Mouse (Mus musculus): ENCODE data around the gene Pip5k1a.
A peak's percentile ranks its signal among the peaks of the same experiment; 100 is the strongest.
"Not testable (repeated sequence)": the region's sequence is repeated elsewhere in the genome, so short reads cannot be mapped to it uniquely, and the experiment has no call there.

Pip5k1a gene

GRCm38 (mm10) chr3:95106338-95107117 is at the start of gene Pip5k1a:
Gene Pip5k1a (minus strand): TSS chr3:95106930.
- DNase-seq (ENCODE audit: low read depth, low spot score) = peak; percentile 97

DNA sequence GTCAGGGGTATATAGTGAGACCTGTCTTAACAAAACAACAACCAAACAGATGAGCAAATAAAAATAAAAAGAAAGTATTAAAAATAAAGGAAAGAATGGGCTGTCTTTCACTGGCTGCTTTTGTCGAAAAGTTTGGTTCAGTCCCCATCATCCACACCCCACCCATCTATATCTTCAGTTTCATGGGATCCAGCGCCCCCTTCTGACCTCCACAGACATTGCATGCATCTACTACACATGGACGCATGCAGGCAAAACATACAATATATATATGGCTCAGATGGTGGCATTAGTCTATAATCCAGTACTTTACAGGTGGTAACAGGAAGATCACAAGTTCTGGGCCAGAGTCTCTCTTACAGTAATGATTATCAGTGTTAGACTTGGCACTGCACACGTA is 47.1 kb upstream of the Pip5k1a start:
- DNase-seq (ENCODE audit: low read depth, low spot score) = no peak

GRCm38 (mm10) chr3:95147924-95148323 is 41.2 kb upstream of the Pip5k1a start:
- DNase-seq (ENCODE audit: low read depth, low spot score) = no peak

GRCm38 (mm10) chr3:95142617-95143011 is 35.9 kb upstream of the Pip5k1a start:
- peak; percentile 75 for DNase-seq (ENCODE audit: low read depth, low spot score)

- no peak for DNase-seq (ENCODE audit: low read depth, low spot score)
Measured at GRCm38 (mm10) chr3:95141952-95142616, 35.4 kb upstream of the Pip5k1a start, which contains the start of gene Tnfaip8l2. Gene Tnfaip8l2 (minus strand): TSS chr3:95142360.

DNA sequence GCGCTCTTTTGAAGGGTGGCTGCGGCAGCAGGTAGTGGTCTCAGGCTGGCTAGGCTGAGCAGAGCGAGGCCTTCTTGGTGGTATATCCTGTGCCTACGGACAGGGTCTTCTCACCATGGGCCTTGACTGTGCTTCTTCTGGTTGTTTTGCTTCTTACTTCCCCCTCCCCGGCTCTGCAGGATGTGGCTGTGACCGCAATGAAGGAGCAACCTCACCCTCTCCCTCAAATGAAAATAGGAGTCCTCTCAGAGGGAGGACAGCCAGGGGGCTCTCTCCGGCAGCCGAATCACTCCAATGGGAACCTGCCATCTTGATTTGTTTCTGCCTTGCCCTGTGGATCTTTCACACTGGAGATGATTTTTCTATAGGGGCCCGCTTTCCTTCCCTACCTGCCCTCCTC is 34.7 kb upstream of the Pip5k1a start:
- DNase-seq (ENCODE audit: low read depth, low spot score) = no peak

- DNase-seq (ENCODE audit: low read depth, low spot score) = no peak
Measured at GRCm38 (mm10) chr3:95140795-95141194, 34.1 kb upstream of the Pip5k1a start.

DNA sequence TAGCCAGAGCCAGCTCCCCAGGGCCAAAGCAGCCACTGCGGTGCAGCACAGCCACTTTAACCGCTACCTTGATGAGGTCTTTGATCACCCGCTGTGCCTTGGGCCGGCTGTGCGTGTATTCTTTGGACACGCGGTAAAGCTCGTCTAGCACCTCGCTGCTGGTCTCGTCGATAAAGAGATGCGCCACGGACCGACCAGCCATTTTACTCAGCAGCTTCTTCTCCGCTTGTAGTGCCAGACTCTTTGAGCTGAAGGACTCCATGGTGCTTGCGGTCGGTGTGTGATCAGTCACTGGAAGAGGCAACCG is 33.5 kb upstream of the Pip5k1a start:
- no peak for DNase-seq (ENCODE audit: low read depth, low spot score)

- DNase-seq (ENCODE audit: low read depth, low spot score) = no peak
Measured at GRCm38 (mm10) chr3:95139586-95140288, 33.0 kb upstream of the Pip5k1a start.

- no peak for DNase-seq (ENCODE audit: low read depth, low spot score)
Measured at GRCm38 (mm10) chr3:95136336-95136735, 29.6 kb upstream of the Pip5k1a start.

DNA sequence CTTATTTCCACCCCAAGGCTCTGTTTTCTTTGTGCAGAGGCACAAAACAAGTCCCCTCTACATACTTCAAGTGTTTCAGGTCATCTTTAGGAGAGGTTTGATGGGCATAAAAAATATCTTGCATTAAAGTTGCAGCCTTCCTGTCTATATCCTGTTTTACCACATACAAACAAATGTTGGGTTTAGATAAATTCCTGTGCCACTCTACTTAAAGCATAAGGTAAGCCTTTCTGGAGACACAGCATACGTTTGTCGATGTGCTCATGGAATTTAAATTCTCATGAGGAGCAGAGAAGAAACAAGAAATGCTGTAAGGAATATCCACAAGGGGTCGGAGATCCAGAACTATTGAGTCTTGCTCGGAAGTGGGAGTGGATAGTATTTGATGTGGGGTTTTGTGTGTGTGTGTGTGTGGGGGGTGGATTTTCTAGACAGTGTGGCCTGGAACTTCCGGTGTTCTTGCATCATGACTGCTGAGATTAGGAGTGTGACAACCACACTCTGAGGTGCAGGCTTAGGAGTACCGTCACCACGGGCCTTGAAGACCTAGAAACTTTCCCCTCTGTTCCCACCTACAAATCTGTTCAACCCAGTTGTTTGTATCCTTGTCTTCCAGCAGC is 28.8 kb upstream of the Pip5k1a start:
- no peak for DNase-seq (ENCODE audit: low read depth, low spot score)

GRCm38 (mm10) chr3:95135023-95135422 is 28.3 kb upstream of the Pip5k1a start:
- no peak for DNase-seq (ENCODE audit: low read depth, low spot score)

GRCm38 (mm10) chr3:95134133-95134532 is 27.4 kb upstream of the Pip5k1a start:
- not testable (repeated sequence) for DNase-seq (ENCODE audit: low read depth, low spot score)

DNA sequence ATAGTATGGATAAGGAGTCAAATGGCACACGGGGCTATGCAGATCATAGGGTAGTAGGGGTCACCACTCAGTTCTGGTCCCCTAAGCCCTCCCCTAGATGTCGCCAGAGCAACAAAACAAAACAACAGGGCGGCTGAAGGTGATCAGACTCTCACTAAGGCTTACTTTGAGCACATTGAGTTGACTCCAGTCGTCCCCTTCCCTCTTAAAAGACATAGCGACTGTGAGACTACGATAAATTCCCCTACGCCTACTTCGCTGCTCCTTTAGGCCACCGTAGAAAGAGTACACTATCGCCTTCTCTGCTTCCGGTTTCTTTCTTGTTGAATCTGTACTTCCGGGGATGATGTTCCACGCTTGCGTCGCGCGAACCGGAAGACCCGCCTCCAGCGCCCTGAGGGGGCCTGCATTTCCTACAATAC is 27.0 kb upstream of the Pip5k1a start, which contains the start of the genes Scnm1 and Lysmd1:
Scnm1 (minus strand) TSS at position 332 of the 422 bp plus-strand sequence.
Lysmd1 (plus strand) TSS at position 409 of the 422 bp plus-strand sequence.
- peak; percentile 89 for DNase-seq (ENCODE audit: low read depth, low spot score)

- no peak for DNase-seq (ENCODE audit: low read depth, low spot score)
Measured at GRCm38 (mm10) chr3:95133176-95133575, 26.4 kb upstream of the Pip5k1a start.

DNA sequence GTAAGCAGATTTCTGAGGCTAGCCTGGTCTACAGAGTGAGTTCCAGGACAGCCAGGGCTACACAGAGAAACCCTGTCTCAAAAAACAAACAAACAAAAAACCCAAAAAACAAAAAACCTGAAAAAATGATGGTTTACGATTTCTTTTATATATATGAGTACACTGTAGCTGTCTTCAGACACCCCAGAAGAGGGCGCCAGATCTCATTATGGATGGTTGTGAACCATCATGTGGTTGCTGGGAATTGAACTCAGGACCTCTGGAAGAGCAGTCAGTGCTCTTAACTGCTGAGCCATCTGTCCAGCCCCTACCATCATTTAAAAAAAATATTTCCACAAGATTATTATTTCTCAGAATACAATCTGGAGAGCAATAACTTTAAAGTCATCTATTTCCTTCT is 25.7 kb upstream of the Pip5k1a start:
- not testable (repeated sequence) for DNase-seq (ENCODE audit: low read depth, low spot score)

GRCm38 (mm10) chr3:95130081-95130480 is 23.4 kb upstream of the Pip5k1a start:
- no peak for DNase-seq (ENCODE audit: low read depth, low spot score)

DNA sequence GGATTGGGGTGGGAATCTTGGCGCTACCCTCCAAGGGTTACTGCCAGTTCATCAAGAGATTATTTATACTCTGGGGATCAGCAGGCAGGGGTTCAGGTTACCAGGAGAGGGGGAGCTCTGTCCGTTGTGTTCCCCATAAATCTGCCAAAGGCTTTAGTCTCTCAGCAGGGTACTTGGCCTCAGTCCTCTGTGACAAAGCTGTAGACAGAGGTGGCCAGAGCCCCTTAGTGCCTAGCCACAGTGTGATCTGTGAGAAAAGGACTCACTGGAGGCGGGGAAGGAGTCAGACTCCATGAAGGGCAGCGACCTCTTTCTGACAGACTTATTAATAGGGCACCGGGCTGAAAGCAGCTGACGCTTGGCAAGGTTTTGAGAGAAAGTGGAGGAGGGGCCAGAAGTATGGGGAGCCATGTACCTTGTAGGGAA is 22.5 kb upstream of the Pip5k1a start:
- DNase-seq (ENCODE audit: low read depth, low spot score) = no peak

DNA sequence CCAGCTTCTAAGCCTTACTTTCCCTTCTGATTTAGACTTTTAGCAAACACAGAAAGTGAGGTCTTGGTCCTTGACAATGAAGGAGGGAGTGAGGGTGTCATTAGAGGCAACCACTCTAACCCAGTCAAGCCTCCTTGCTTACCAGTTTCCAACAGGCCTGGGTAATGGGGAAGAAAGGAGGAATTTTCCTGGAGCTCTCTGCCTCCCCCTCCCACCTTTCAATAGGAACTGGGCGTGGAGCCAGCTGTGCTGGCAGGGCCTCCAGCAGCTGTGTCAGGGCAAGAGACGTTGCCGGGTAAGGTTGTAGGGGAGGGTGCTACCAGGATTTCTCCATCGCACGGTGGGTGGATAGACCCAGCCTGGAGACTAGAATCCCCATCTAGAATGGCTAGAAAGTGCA is 18.2 kb upstream of the Pip5k1a start:
- no peak for DNase-seq (ENCODE audit: low read depth, low spot score)

DNA sequence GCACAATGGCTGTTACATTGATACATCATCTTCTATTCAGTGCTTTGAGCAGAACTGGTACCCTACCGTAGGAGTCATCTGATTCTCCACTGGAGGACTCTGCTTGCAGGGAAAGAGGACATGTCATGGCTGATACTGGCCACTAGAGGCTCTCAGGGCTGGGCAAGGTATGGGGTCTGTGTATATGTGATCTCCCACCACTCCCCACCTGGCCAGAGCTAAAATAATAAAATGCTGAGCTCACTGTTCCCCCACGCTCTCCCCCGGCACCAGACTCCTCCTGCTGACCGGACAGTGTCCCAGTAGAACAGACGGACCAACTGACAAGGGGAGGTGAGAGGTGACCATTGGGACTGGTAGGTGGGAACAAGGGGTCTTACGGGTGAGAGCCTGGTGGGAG is 17.5 kb upstream of the Pip5k1a start, which contains the start of gene Tmod4:
Tmod4 (plus strand) TSS at position 231 of the 400 bp plus-strand sequence.
- DNase-seq (ENCODE audit: low read depth, low spot score) = no peak

GRCm38 (mm10) chr3:95121580-95121979 is 14.8 kb upstream of the Pip5k1a start:
- no peak for DNase-seq (ENCODE audit: low read depth, low spot score)

GRCm38 (mm10) chr3:95117751-95118150 is 11.0 kb upstream of the Pip5k1a start:
- DNase-seq (ENCODE audit: low read depth, low spot score) = no peak

Measured in retina, postnatal 7 days (tissue).